Mouse (Mus musculus) forebrain, embryonic 15.5 days (tissue): ENCODE measurements at regions not wholly inside any gene's neighbourhood (a gene's known extent, or its start where the extent isn't known, plus 50 kb on each side); places are given as distances from the start of the nearest gene placed in this dataset.

ENCODE experiments used
- ATAC-seq: fragments of 200-750 bp; cut with Nextera tagmentation; replicated peaks from 2 replicates; pipeline ENCODE4 v1.8.0; 2017; ENCODE audit warnings: mild to moderate bottlenecking, moderate TSS enrichment, moderate library complexity
- H3K27ac ChIP-seq: fragments of 300-500 bp; sonication (generic); replicated peaks from 2 replicates; pipeline ENCODE4 v1.5.1; 2015; ENCODE audit warnings: mild to moderate bottlenecking, inconsistent platforms
- H3K27me3 ChIP-seq: fragments of 300-500 bp; sonication (generic); 2 replicates; pipeline ENCODE4 v1.6.1; 2015; ENCODE audit warnings: inconsistent platforms
- H3K36me3 ChIP-seq: fragments of 300-500 bp; sonication (generic); 2 replicates; pipeline ENCODE4 v1.6.1; 2015; ENCODE audit warnings: mild to moderate bottlenecking, inconsistent platforms
- H3K4me1 ChIP-seq: fragments of 300-500 bp; sonication (generic); 2 replicates; pipeline ENCODE4 v1.6.1; 2015; ENCODE audit warnings: inconsistent platforms
- H3K4me2 ChIP-seq: fragments of 300-500 bp; sonication (generic); replicated peaks from 2 replicates; pipeline ENCODE4 v1.6.1; 2015; ENCODE audit warnings: mild to moderate bottlenecking, inconsistent platforms
- H3K4me3 ChIP-seq: fragments of 300-500 bp; sonication (generic); 2 replicates; pipeline ENCODE4 v1.5.1; 2015; ENCODE audit warnings: mild to moderate bottlenecking, inconsistent platforms
- H3K9ac ChIP-seq: fragments of 300-500 bp; sonication (generic); replicated peaks from 2 replicates; pipeline ENCODE4 v1.6.1; 2015; ENCODE audit warnings: mild to moderate bottlenecking, inconsistent platforms
- H3K9me3 ChIP-seq: fragments of 300-500 bp; sonication (generic); 2 replicates; pipeline ENCODE4 v1.6.1; 2016; ENCODE audit warnings: inconsistent platforms
- WGBS: fragments of 180-500 bp; shearing (Covaris S2); methylation state at CpG from one replicate; pipeline ENCODE4 v1.1.7; 2015; ENCODE audit warnings: mixed read lengths; 5-methylcytosine and 5-hydroxymethylcytosine counted together

DNA sequence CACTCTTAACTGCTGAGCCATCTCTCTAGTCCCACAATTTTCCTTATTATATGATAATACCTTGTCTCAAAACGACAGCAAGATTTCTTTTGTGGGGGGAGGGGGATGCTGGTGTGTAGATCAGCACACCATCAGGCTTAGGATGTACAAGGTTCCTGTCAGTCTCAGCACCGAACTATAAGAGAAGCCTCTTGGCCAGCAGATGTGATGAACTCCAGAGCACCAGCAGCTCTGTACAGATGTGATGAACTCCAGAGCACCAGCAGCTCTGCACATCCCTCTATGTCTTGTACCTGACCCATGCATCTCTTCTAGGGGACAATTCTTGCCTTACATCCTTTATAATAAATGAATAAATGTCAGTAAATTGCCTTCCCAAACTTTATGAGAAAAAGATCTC, 1163.7 kb downstream of the 4930447A16Rik start:
- H3K27me3 ChIP-seq, result no peaks in the 10 kb centered on the region
- 81% methylated on average over 2 of the region's 2 CpGs for WGBS
- H3K4me2 ChIP-seq, result no peak overlapping the region
- H3K4me3 ChIP-seq, result no peak overlapping the region
- no peaks in the 10 kb centered on the region for H3K36me3 ChIP-seq
- ATAC-seq, result no peak
- no peaks in the 10 kb centered on the region for H3K9me3 ChIP-seq
- H3K4me1 ChIP-seq, result 0 out of 2 replicates have a peak, but pooled peaks cover 2% of the 10 kb centered on the region
- no peak overlapping the region for H3K9ac ChIP-seq
- no peak overlapping the region for H3K27ac ChIP-seq

DNA sequence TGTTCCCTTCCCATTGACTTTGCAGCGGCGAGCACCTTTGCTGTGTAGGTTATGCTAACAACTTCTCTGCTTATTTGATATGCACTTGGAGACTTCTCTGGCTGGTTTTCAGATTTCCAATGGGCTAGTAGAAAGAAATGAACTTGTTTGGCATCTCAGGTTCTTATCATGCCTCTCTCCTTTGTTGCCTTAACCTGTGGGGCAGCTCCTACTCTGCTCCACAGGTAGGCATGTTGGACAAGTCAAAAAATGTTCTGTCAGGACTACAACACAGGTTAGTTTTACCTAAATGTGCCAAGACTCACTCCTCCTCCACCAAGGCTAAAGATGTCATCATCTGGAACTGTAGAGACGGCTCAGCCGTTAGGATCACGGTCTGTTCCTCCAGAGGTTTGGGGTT, 1164.3 kb downstream of the 4930447A16Rik start:
- H3K27ac ChIP-seq, result no peak overlapping the region
- ATAC-seq, result no peak
- 92% methylated on average over 5 of the region's 5 CpGs for WGBS
- H3K4me1 ChIP-seq, result 0 out of 2 replicates have a peak, but pooled peaks cover 2% of the 10 kb centered on the region
- H3K9me3 ChIP-seq, result no peaks in the 10 kb centered on the region
- no peaks in the 10 kb centered on the region for H3K36me3 ChIP-seq
- H3K4me3 ChIP-seq, result no peak overlapping the region
- H3K4me2 ChIP-seq, result no peak overlapping the region
- H3K27me3 ChIP-seq, result no peaks in the 10 kb centered on the region
- H3K9ac ChIP-seq, result no peak overlapping the region

DNA sequence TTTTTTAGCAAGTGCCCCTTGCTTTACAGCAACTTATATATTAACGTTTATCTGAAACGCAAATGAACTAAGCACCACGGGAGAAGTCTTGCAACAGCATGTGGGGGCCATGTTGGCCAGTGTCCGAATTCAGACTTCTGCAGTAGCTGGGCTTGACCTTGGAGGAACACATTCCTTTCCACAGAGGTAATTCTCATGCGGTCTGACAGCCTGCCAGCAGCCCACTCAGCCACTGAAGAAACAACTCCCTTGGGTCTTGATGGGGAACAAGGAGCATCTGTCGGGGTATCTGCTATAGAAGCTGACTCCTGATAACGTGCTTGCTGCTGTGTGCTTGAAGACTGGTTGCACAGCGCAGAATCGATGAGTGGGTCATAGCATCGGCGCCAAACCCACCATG, 1168.7 kb downstream of the 4930447A16Rik start:
- Histone ChIP-seq H3K9me3 (no peaks in the 10 kb centered on the region), H3K27ac (no peak overlapping the region), H3K4me2 (no peak overlapping the region), H3K4me1 (no peaks in the 10 kb centered on the region), H3K9ac (no peak overlapping the region), H3K36me3 (no peaks in the 10 kb centered on the region), H3K27me3 (no peaks in the 10 kb centered on the region), H3K4me3 (no peak overlapping the region)
- 82% methylated on average over 11 of the region's 11 CpGs for WGBS
- ATAC-seq, result no peak

DNA sequence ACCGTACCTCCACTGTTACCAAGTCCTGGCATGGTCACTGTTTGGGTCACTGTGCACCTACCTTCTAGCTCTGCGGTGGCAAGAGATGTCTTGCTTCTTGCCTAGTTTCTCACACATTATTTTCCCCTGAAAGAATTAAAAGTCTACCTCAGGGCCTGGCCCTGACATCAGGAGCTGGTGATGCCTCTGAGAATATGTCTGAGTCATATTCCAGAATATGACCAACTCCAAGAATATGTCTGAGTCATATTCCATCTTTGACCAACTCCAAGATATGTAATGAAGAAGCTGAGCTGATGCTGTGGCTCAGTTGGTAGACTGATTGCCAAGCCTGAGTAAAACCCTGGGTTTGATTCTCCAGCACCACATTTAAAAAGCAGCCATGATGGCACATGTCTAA, 1169.4 kb downstream of the 4930447A16Rik start:
- Histone ChIP-seq H3K9me3 (no peaks in the 10 kb centered on the region), H3K4me2 (no peak overlapping the region), H3K27ac (no peak overlapping the region), H3K9ac (no peak overlapping the region), H3K4me1 (no peaks in the 10 kb centered on the region), H3K27me3 (no peaks in the 10 kb centered on the region), H3K4me3 (no peak overlapping the region), H3K36me3 (no peaks in the 10 kb centered on the region)
- ATAC-seq, result no peak
- 100% methylated on average over 2 of the region's 2 CpGs for WGBS

DNA sequence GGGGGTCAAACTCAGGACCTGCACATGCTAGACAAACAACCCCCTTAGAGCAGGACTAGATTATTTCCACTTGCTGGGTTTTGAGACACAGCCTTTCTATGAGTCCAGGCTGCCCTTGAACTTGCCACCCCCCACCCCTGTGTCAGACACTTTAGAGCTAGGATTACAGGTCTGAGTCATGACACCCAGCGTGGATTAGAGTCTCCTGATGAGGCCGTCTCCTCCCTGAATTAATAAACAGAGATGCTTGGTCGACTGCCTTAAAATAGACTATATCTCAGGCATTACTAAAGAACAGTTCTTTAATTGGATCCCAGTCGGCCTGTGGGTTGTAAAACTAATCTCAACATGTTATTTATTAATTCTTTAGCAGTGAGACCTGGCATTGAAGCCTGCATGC, 1170.5 kb downstream of the 4930447A16Rik start:
- 42% methylated on average over 4 of the region's 4 CpGs for WGBS
- Histone ChIP-seq H3K9ac (no peak overlapping the region), H3K27ac (no peak overlapping the region), H3K36me3 (no peaks in the 10 kb centered on the region), H3K9me3 (no peaks in the 10 kb centered on the region), H3K4me2 (no peak overlapping the region), H3K4me3 (no peak overlapping the region), H3K27me3 (no peaks in the 10 kb centered on the region), H3K4me1 (no peaks in the 10 kb centered on the region)
- no peak for ATAC-seq

DNA sequence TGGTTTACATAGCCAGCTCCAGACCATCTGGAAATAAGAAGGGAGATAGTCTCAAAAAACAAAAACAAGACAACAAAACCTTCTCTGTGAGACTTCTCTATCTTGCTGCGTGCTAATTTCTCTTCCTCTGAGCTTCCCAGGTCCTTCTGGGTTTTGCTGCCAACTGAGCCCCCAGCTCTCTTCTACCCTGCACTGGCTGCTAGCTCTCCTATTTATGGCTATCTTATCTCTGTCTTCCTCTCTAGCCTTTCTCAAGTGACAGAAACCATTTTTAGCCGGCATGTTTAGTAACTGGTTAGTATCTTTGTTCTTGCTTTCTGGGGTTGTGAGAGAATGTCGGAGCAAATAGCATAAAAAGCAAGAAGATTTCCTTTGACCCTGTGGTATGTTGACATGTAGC, 1172.1 kb downstream of the 4930447A16Rik start:
- ATAC-seq, result no peak
- 86% methylated on average over 3 of the region's 3 CpGs for WGBS

DNA sequence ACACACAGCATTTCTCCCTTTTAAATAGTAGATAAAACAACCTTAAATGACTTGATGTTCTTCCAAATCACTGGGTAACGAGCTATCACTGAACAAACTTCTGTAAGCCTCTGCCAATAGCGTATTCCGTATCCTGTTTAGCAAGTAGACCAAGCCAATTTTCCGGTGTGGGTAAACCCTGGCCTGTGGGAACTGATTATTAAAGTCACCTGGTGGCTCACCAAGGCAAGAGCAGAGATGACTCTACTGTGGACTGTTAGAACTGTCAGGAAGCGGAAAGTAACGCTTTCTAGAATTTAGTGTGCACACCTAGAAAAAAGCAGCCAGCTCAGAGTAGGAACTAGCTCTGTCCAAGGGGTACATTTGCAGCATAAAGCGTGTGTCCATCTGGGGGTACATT, 1176.1 kb downstream of the 4930447A16Rik start:
- WGBS, result 78% methylated on average over 7 of the region's 7 CpGs
- Histone ChIP-seq H3K4me1 (no peaks in the 10 kb centered on the region), H3K36me3 (no peaks in the 10 kb centered on the region), H3K27me3 (no peaks in the 10 kb centered on the region), H3K27ac (no peak overlapping the region), H3K4me2 (no peak overlapping the region), H3K4me3 (no peak overlapping the region), H3K9ac (no peak overlapping the region), H3K9me3 (no peaks in the 10 kb centered on the region)
- ATAC-seq, result no peak

More for the DNA sequence above, 1172.1 kb downstream of the 4930447A16Rik start:
- Histone ChIP-seq H3K27me3 (no peaks in the 10 kb centered on the region), H3K27ac (no peak overlapping the region), H3K4me1 (no peaks in the 10 kb centered on the region), H3K9ac (no peak overlapping the region), H3K36me3 (no peaks in the 10 kb centered on the region), H3K9me3 (no peaks in the 10 kb centered on the region), H3K4me3 (no peak overlapping the region), H3K4me2 (no peak overlapping the region)

DNA sequence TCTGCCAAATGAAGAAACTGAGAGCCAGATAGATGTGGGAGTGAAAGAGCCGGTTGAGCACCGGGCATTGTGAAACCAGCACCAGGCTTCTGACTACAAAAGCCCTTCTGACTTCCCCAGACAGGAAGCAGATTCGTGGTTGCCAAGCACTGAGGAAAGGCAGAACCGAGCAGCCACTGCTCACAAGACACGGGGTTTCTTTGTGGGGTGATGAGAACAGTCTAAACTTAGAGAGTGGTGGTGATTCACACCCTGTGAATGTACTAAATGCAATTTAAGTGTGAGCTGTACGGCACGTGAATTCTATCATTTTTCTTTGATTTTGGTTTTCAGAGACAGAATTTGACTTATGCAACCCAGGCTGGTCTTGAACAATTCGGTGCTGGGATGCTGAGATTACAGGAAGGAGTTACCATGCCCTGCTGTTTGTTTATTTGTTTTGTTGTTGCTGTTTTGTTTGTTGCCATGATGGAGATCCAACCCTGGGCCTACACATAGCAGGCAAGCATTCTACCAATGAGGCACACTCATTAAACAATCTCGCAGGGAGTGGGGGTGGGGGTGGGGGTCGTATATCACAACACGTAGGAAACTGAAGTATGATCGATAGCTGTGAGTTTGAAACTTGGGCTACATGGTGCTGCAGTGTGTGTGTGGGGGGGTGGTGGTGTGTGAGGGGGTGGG, 1177.0 kb downstream of the 4930447A16Rik start:
- Histone ChIP-seq H3K9me3 (no peaks in the 10 kb centered on the region), H3K4me3 (no peak overlapping the region), H3K27me3 (no peaks in the 10 kb centered on the region), H3K36me3 (no peaks in the 10 kb centered on the region), H3K9ac (no peak overlapping the region), H3K27ac (no peak overlapping the region), H3K4me1 (no peaks in the 10 kb centered on the region), H3K4me2 (no peak overlapping the region)
- 74% methylated on average over 12 of the region's 12 CpGs for WGBS
- ATAC-seq, result no peak

DNA sequence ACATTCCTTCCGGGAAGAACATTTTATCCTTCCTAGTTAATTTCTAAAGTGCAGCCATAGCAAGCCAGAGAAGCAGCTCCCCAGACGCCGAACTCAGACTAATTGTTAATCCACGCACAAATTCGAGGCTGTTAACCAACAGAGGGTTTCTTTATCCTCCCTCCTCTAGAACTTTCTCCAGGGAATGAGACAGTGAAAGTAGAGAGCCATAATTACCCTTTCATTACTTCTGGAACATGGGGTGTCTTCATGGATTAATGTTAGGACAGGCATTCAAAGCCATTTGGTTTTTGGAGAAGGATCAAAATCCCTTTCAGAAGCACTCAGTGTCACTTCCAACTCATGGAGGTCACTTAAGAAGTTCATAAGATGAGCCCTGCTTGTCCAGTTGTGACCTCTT, 1178.6 kb downstream of the 4930447A16Rik start:
- 61% methylated on average over 5 of the region's 5 CpGs for WGBS

DNA sequence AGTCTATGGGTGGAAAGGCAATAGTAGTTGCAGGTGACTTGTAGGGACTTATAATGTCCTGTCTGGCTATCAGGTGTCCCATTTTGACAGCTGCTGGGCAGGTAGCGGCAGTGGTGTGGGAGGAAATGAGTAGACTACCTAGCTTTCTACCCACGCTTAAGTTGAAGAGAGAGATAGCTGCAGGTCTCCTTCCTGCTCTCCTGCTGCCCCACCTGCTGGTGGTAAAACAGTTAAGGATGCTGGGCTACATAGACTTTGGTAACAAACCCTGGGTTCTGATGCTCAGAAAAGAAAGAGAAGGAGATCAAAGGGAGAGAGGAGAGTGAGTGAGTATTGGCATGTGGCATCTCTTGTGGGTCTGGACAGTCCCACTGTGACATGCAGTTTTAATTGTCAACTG, 1182.0 kb downstream of the 4930447A16Rik start:
- Histone ChIP-seq H3K27me3 (no peaks in the 10 kb centered on the region), H3K4me2 (no peak overlapping the region), H3K4me1 (no peaks in the 10 kb centered on the region), H3K36me3 (no peaks in the 10 kb centered on the region), H3K9ac (no peak overlapping the region), H3K9me3 (no peaks in the 10 kb centered on the region), H3K4me3 (no peak overlapping the region), H3K27ac (no peak overlapping the region)
- ATAC-seq, result no peak
- WGBS, result 73% methylated on average over 2 of the region's 2 CpGs

More for the DNA sequence above, 1178.6 kb downstream of the 4930447A16Rik start:
- Histone ChIP-seq H3K4me1 (no peaks in the 10 kb centered on the region), H3K36me3 (no peaks in the 10 kb centered on the region), H3K9me3 (no peaks in the 10 kb centered on the region), H3K4me2 (no peak overlapping the region), H3K27me3 (no peaks in the 10 kb centered on the region), H3K9ac (no peak overlapping the region), H3K27ac (no peak overlapping the region), H3K4me3 (no peak overlapping the region)
- ATAC-seq, result no peak

DNA sequence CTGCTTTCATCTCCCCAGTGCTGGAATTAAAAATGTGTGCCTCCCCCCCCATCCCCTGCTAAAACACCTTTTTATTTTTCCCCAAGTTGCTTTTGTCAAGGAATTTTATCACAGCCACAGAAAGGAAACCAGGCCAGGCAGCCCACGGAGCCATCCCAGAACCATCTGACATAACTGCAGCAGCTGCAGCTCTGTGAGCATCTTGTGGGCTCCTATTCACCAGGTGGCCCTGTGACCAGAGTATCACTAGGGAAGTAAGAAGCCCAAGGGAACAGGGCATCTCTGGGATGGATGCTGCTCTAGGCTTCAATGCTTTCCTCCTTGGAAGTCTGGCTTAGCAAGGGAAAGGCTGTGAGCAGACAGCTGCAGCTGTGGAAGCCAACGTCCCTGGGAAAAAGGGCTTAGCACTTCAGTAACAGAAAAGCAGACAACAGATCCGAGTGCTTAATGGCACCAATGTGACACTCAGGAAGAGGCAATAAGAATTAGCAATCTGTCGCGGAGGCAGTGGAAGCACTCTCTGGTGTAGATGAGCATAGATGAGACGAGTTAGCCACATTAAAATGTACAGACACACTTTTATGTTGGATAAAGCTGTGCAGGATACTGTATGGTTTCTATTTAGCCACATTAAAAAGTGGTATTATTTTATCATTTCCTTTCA, 1183.0 kb downstream of the 4930447A16Rik start:
- no peak overlapping the region for H3K4me2 ChIP-seq
- H3K4me1 ChIP-seq, result no peaks in the 10 kb centered on the region
- no peak overlapping the region for H3K4me3 ChIP-seq
- no peak overlapping the region for H3K27ac ChIP-seq
- WGBS, result 73% methylated on average over 6 of the region's 6 CpGs
- H3K36me3 ChIP-seq, result no peaks in the 10 kb centered on the region
- no peaks in the 10 kb centered on the region for H3K9me3 ChIP-seq
- no peaks in the 10 kb centered on the region for H3K27me3 ChIP-seq
- no peak for ATAC-seq
- no peak overlapping the region for H3K9ac ChIP-seq

DNA sequence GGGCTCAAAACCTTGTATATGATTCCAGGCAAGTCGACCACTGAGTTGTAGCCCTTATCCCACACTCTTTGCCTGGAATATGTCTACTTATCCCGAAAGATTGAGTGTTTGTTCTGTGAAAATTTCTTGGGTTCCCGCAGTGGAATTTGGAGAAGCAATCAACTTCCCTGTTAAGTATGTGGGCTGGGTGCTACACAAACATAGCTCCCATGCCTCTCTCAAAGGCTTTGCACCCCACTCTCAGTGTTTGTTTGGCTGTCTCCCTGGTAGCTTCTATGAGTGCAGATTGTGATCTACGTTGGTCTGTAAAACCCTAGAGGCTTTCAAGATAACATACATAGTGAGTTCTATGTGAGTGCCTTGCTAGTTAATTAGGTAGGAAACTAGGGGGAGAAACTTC, 1184.2 kb downstream of the 4930447A16Rik start:
- no peaks in the 10 kb centered on the region for H3K4me1 ChIP-seq
- no peaks in the 10 kb centered on the region for H3K9me3 ChIP-seq
- H3K36me3 ChIP-seq, result no peaks in the 10 kb centered on the region
- H3K27ac ChIP-seq, result no peak overlapping the region
- no peaks in the 10 kb centered on the region for H3K27me3 ChIP-seq
- no peak overlapping the region for H3K9ac ChIP-seq
- WGBS, result 92% methylated on average over 4 of the region's 4 CpGs
- no peak for ATAC-seq
- no peak overlapping the region for H3K4me3 ChIP-seq
- H3K4me2 ChIP-seq, result no peak overlapping the region
